Mouse (Mus musculus) G1E (cell line): ENCODE results near the gene Zfp398. TPM values are rescaled to one million over a fixed set of nuclear protein-coding genes. Genes with fewer than 3 reads are reported as not detected.

Experiments used
- ATAC-seq: 2 replicates; pipeline ENCODE4 v1.8.0; 2016; ENCODE audit warnings: mild to moderate bottlenecking; ENCODE audit not compliant: insufficient number of reproducible peaks, poor library complexity, low FRiP score, severe bottlenecking; ENCODE audit errors: extremely low read depth
- DNase-seq: peaks from one replicate; pipeline ENCODE4 v3.0.0; 2012; ENCODE audit warnings: low spot score
- H3K27me3 ChIP-seq: 2 replicates; pipeline ENCODE4 v1.6.1; 2012; ENCODE audit warnings: mild to moderate bottlenecking, low read length, inconsistent platforms; ENCODE audit not compliant: insufficient read depth
- H3K36me3 ChIP-seq: replicated peaks from 2 replicates; pipeline ENCODE3; 2012; ENCODE audit warnings: mild to moderate bottlenecking, inconsistent platforms
- H3K4me1 ChIP-seq: 2 replicates; pipeline ENCODE4 v1.6.1; 2012; ENCODE audit warnings: low read depth, low read length, inconsistent platforms, mixed read lengths; ENCODE audit not compliant: insufficient read depth
- H3K4me3 ChIP-seq: 2 replicates; pipeline ENCODE4 v1.5.1; 2012; ENCODE audit warnings: low read depth, mild to moderate bottlenecking, inconsistent platforms, low read length, moderate library complexity, mixed read lengths
- H3K9me3 ChIP-seq: replicated peaks from 2 replicates; pipeline ENCODE4 v1.6.1; 2012; ENCODE audit warnings: inconsistent platforms
- CTCF ChIP-seq: IDR thresholded peaks from 2 replicates; pipeline ENCODE4 v1.5.1; 2012; ENCODE audit warnings: low read depth, low read length, inconsistent platforms, mixed read lengths
- GATA1 ChIP-seq: IDR thresholded peaks from 2 replicates; pipeline ENCODE4 v1.6.1; 2012; ENCODE audit warnings: borderline replicate concordance, low read length, inconsistent platforms, mixed read lengths
- GATA2 ChIP-seq: IDR thresholded peaks from 2 replicates; pipeline ENCODE4 v1.6.1; 2012; ENCODE audit warnings: low read depth, low read length, inconsistent platforms, borderline replicate concordance
- POLR2AphosphoS5 ChIP-seq: IDR thresholded peaks from 2 replicates; pipeline ENCODE4 v1.6.1; 2012; ENCODE audit warnings: low read depth, low read length, inconsistent platforms; ENCODE audit not compliant: insufficient replicate concordance
- TAL1 ChIP-seq: conservative IDR thresholded peaks from 2 replicates; pipeline ENCODE4 v1.6.1; 2012; ENCODE audit warnings: low read depth, low read length, inconsistent platforms, mixed read lengths
- polyA plus RNA-seq: library from polyadenylated mRNA; stranded (reverse); fragments of >175 nt; gene quantifications from 2 replicates; pipeline ENCODE4 v1.2.3, GENCODE M21; 2012
- total RNA-seq, 2 experiments: library from RNA; stranded (forward) in 1 of 2; stranded (reverse) in 1 of 2; fragments of 200-1000 nt in 1 of 2; fragments of >200 nt in 1 of 2; fragmentation: Nextera tagmentation in 1 of 2; gene quantifications; 2 replicates each; pipeline ENCODE4 v1.2.3; 2014 to 2017

Zfp398 gene
- total and polyA plus RNA-seq, 3 experiments: 4.6 to 27.5 (median 15.7) TPM

GRCm38 (mm10) chr6:47821236-47821635 lies 14.2 kb upstream of the Zfp398 start:
- Histone ChIP-seq H3K4me3 (no peak overlapping the region), H3K9me3 (no peaks in the 10 kb centered on the region), H3K4me1 (peaks cover 8% of the 10 kb centered on the region), H3K27me3 (no peaks in the 10 kb centered on the region), H3K36me3 (peaks cover 34% of the 10 kb centered on the region)
- TF ChIP-seq POLR2AphosphoS5 (no peak), GATA2 (no peak), TAL1 (no peak), CTCF (no peak), GATA1 (no peak)
- ATAC-seq: no peak
- DNase-seq: no peak

- Histone ChIP-seq H3K4me1 (peaks cover 8% of the 10 kb centered on the region), H3K9me3 (no peaks in the 10 kb centered on the region), H3K27me3 (no peaks in the 10 kb centered on the region), H3K4me3 (no peak overlapping the region), H3K36me3 (peaks cover 34% of the 10 kb centered on the region)
- ATAC-seq: no peak
- TF ChIP-seq CTCF (no peak), GATA1 (no peak), POLR2AphosphoS5 (no peak), GATA2 (no peak), TAL1 (no peak)
- no peak for DNase-seq
Observed at GRCm38 (mm10) chr6:47821776-47822175, 13.7 kb upstream of the Zfp398 start.

- H3K36me3 ChIP-seq: peaks cover 34% of the 10 kb centered on the region
- H3K27me3 ChIP-seq: no peaks in the 10 kb centered on the region
- peaks cover 11% of the 10 kb centered on the region for H3K4me1 ChIP-seq
- ATAC-seq (no peak), DNase-seq (no peak)
- H3K9me3 ChIP-seq: no peaks in the 10 kb centered on the region
- no peak overlapping the region for H3K4me3 ChIP-seq
- no peak for TF ChIP-seq POLR2AphosphoS5
- TF ChIP-seq CTCF: no peak
- TF ChIP-seq GATA2: no peak
- no peak for TF ChIP-seq GATA1
- no peak for TF ChIP-seq TAL1
Observed at GRCm38 (mm10) chr6:47824241-47824640, 11.2 kb upstream of the Zfp398 start.

- Histone ChIP-seq H3K4me3 (no peak overlapping the region), H3K36me3 (peaks cover 13% of the 10 kb centered on the region), H3K4me1 (peaks cover 21% of the 10 kb centered on the region), H3K9me3 (no peaks in the 10 kb centered on the region), H3K27me3 (no peaks in the 10 kb centered on the region)
- DNase-seq (no peak), ATAC-seq (no peak)
- TF ChIP-seq POLR2AphosphoS5 (no peak), TAL1 (no peak), GATA1 (no peak), CTCF (no peak), GATA2 (no peak)
Observed at GRCm38 (mm10) chr6:47827462-47827861, 8.0 kb upstream of the Zfp398 start.

GRCm38 (mm10) chr6:47828950-47829349 lies 6.5 kb upstream of the Zfp398 start:
- Histone ChIP-seq H3K9me3 (no peaks in the 10 kb centered on the region), H3K36me3 (peaks cover 5% of the 10 kb centered on the region), H3K27me3 (no peaks in the 10 kb centered on the region), H3K4me3 (no peak overlapping the region), H3K4me1 (peaks cover 19% of the 10 kb centered on the region)
- TF ChIP-seq POLR2AphosphoS5 (no peak), GATA1 (no peak), TAL1 (no peak), CTCF (no peak), GATA2 (no peak)
- no peak for DNase-seq
- no peak for ATAC-seq

GRCm38 (mm10) chr6:47830104-47831078 lies 5.1 kb upstream of the Zfp398 start, which contains the start of gene Zfp786:
TSS of gene Zfp786 (minus strand) at chr6:47830867.
- Histone ChIP-seq H3K4me3 (peak within 1 kb of the TSS; percentile 85), H3K27me3 (no peaks in the 10 kb centered on the region), H3K9me3 (no peaks in the 10 kb centered on the region), H3K4me1 (peaks cover 24% of the 10 kb centered on the region), H3K36me3 (peaks cover 2% of the 10 kb centered on the region)
- TF ChIP-seq GATA2 (no peak), CTCF (peak; percentile 80)
- DNase-seq (peak; percentile 78), ATAC-seq (peak; percentile 72; the same call in 1 of the 2 replicates)
